Mouse (Mus musculus): ENCODE data around the gene Spdef. TPM values are rescaled to one million over a fixed set of nuclear protein-coding genes. Genes with fewer than 3 reads are reported as not detected.

Spdef gene
- polyA plus RNA-seq, 1 experiment, result 57.5 TPM

- 35% methylated on average over 11 of the region's 11 CpGs for WGBS
- H3K36me3 ChIP-seq (ENCODE audit: control insufficient read depth, insufficient read depth, low read length), result no peaks in the 10 kb centered on the region
- no peaks in the 10 kb centered on the region for H3K4me1 ChIP-seq (ENCODE audit: control insufficient read depth, insufficient read depth, insufficient read length, low read length)
- no peak for TF ChIP-seq POLR2A (IDR thresholded peaks at IDR 0.05; ENCODE audit: low read depth, low read length)
- no peak for TF ChIP-seq CTCF (IDR thresholded peaks at IDR 0.05; ENCODE audit: extremely low read depth, insufficient read length, insufficient replicate concordance, low read depth, low read length)
- no peak overlapping the region for H3K4me3 ChIP-seq (ENCODE audit: low read depth, low read length)
- H3K27me3 ChIP-seq (ENCODE audit: control insufficient read depth, insufficient read depth, low read length), result peaks cover 4% of the 10 kb centered on the region; the same call in 1 of the 2 replicates
- no peak overlapping the region for H3K27ac ChIP-seq (ENCODE audit: insufficient read depth, low read depth, low read length)
These were observed 49.6 kb downstream of the Spdef start for GRCm38 (mm10) chr17:27678924-27679813.

DNA sequence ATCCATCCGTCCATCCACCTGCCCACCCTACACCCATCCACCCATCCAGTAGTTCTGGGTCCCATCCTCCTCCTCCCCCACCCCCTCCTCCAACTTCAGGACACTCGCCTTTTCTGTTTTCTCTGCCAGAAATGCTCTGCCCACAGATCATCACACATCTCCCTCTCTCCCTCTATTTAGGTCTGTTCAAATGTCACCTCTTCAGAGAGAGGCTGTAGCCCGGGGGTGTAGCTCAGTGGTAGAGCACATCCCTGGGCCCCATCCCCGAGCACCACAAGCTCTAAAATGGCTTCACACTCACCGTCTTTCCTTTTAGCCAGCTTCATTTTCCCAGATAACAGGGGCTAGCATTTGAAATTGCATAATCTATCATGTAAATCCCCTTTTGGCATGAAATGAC, 51.0 kb downstream of the Spdef start:
- Histone ChIP-seq H3K4me1 (ENCODE audit: control insufficient read depth, insufficient read depth, insufficient read length, low read length) (no peaks in the 10 kb centered on the region), H3K36me3 (ENCODE audit: control insufficient read depth, insufficient read depth, low read length) (no peaks in the 10 kb centered on the region), H3K27me3 (ENCODE audit: control insufficient read depth, insufficient read depth, low read length) (no peaks in the 10 kb centered on the region), H3K27ac (ENCODE audit: insufficient read depth, low read depth, low read length) (no peak overlapping the region), H3K4me3 (ENCODE audit: low read depth, low read length) (no peak overlapping the region)
- TF ChIP-seq POLR2A (IDR thresholded peaks at IDR 0.05; ENCODE audit: low read depth, low read length) (no peak), CTCF (IDR thresholded peaks at IDR 0.05; ENCODE audit: extremely low read depth, insufficient read length, insufficient replicate concordance, low read depth, low read length) (no peak)
- WGBS, result 74% methylated on average over 5 of the region's 5 CpGs

GRCm38 (mm10) chr17:27676270-27676669, 52.5 kb downstream of the Spdef start:
- no peaks in the 10 kb centered on the region for H3K4me1 ChIP-seq (ENCODE audit: control insufficient read depth, insufficient read depth, insufficient read length, low read length)
- no peaks in the 10 kb centered on the region for H3K36me3 ChIP-seq (ENCODE audit: control insufficient read depth, insufficient read depth, low read length)
- H3K4me3 ChIP-seq (ENCODE audit: low read depth, low read length), result no peak overlapping the region
- no peak overlapping the region for H3K27ac ChIP-seq (ENCODE audit: insufficient read depth, low read depth, low read length)
- no peaks in the 10 kb centered on the region for H3K27me3 ChIP-seq (ENCODE audit: control insufficient read depth, insufficient read depth, low read length)
- 65% methylated on average over 7 of the region's 7 CpGs for WGBS
- TF ChIP-seq POLR2A (IDR thresholded peaks at IDR 0.05; ENCODE audit: low read depth, low read length) (no peak), CTCF (IDR thresholded peaks at IDR 0.05; ENCODE audit: extremely low read depth, insufficient read length, insufficient replicate concordance, low read depth, low read length) (no peak)

DNA sequence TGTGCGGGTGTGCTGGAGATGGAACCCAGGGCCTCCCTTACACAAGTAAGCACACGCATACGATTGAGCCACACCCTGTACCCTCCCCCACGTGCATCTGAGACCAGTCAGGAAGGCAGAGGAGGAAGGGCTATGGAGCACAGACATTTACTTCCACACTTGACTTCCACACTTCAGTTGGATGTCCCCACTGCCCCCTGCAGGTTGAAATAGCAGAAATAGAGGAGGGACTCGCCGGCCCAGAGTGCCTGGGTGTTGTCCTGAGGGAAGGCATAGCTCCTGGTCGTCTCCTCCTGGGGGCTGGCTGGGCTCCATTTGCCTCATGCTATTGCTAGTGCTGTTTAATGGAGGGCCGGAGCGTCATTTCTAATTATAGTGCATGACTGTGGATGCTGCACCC, 53.3 kb downstream of the Spdef start:
- H3K4me1 ChIP-seq (ENCODE audit: control insufficient read depth, insufficient read depth, insufficient read length, low read length), result no peaks in the 10 kb centered on the region
- 43% methylated on average over 9 of the region's 9 CpGs for WGBS
- no peak for TF ChIP-seq POLR2A (IDR thresholded peaks at IDR 0.05; ENCODE audit: low read depth, low read length)
- TF ChIP-seq CTCF (IDR thresholded peaks at IDR 0.05; ENCODE audit: extremely low read depth, insufficient read length, insufficient replicate concordance, low read depth, low read length), result no peak
- H3K36me3 ChIP-seq (ENCODE audit: control insufficient read depth, insufficient read depth, low read length), result no peaks in the 10 kb centered on the region
- no peak overlapping the region for H3K27ac ChIP-seq (ENCODE audit: insufficient read depth, low read depth, low read length)
- H3K4me3 ChIP-seq (ENCODE audit: low read depth, low read length), result no peak overlapping the region
- H3K27me3 ChIP-seq (ENCODE audit: control insufficient read depth, insufficient read depth, low read length), result no peaks in the 10 kb centered on the region

- H3K4me1 ChIP-seq (ENCODE audit: control insufficient read depth, insufficient read depth, insufficient read length, low read length), result no peaks in the 10 kb centered on the region
- H3K27ac ChIP-seq (ENCODE audit: insufficient read depth, low read depth, low read length), result no peak overlapping the region
- H3K27me3 ChIP-seq (ENCODE audit: control insufficient read depth, insufficient read depth, low read length), result no peaks in the 10 kb centered on the region
- no peak overlapping the region for H3K4me3 ChIP-seq (ENCODE audit: low read depth, low read length)
- 88% methylated on average over 7 of the region's 7 CpGs for WGBS
- TF ChIP-seq CTCF (IDR thresholded peaks at IDR 0.05; ENCODE audit: extremely low read depth, insufficient read length, insufficient replicate concordance, low read depth, low read length) (no peak), POLR2A (IDR thresholded peaks at IDR 0.05; ENCODE audit: low read depth, low read length) (no peak)
- H3K36me3 ChIP-seq (ENCODE audit: control insufficient read depth, insufficient read depth, low read length), result no peaks in the 10 kb centered on the region
These were observed 54.8 kb downstream of the Spdef start for GRCm38 (mm10) chr17:27673945-27674344.

DNA sequence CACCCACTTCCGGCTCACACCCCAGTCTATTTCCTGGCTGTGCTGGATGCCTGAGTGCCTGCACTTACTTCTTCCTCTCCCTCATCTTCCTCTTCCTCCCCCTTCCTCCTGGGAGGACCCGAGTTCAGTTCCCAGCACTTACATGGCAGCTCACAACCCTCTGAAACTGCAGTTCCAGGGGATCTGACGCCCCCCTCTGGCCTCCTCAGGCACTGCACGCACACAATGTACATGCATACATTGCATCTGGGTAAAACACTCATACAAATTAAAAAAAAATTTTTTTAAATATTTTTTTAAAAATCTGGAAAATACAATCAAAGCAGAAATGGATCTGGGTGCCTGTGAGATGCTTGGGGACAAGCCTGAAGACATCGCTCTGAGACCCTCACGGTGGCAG, 57.0 kb downstream of the Spdef start:
- Histone ChIP-seq H3K4me1 (ENCODE audit: control insufficient read depth, insufficient read depth, insufficient read length, low read length) (no peaks in the 10 kb centered on the region), H3K4me3 (ENCODE audit: low read depth, low read length) (no peak overlapping the region), H3K36me3 (ENCODE audit: control insufficient read depth, insufficient read depth, low read length) (no peaks in the 10 kb centered on the region), H3K27me3 (ENCODE audit: control insufficient read depth, insufficient read depth, low read length) (no peaks in the 10 kb centered on the region), H3K27ac (ENCODE audit: insufficient read depth, low read depth, low read length) (no peak overlapping the region)
- TF ChIP-seq POLR2A (IDR thresholded peaks at IDR 0.05; ENCODE audit: low read depth, low read length) (no peak), CTCF (IDR thresholded peaks at IDR 0.05; ENCODE audit: extremely low read depth, insufficient read length, insufficient replicate concordance, low read depth, low read length) (no peak)
- WGBS, result 81% methylated on average over 6 of the region's 6 CpGs

Other genes with a start within 250 kb of the Spdef start
- gene Grm4, start 207.6 kb downstream of the Spdef start, polyA plus RNA-seq (2012; rRNA removed), result 0.88 and 4.1 TPM in 2 replicates
- gene Hmga1, start 172.5 kb downstream of the Spdef start, polyA plus RNA-seq (2012; rRNA removed), result 63.0 and 91.0 TPM in 2 replicates
- gene AI413582, start 163.2 kb downstream of the Spdef start, polyA plus RNA-seq (2012; rRNA removed), result 21.6 and 34.7 TPM in 2 replicates
- gene Nudt3, start 105.5 kb downstream of the Spdef start, polyA plus RNA-seq (2012; rRNA removed), result 26.8 and 58.9 TPM in 2 replicates
- not detected in 2 replicates for gene RPS10-NUDT3, start 93.7 kb downstream of the Spdef start, polyA plus RNA-seq (2012; rRNA removed)
- gene Rps10, start 92.3 kb downstream of the Spdef start, polyA plus RNA-seq (2012; rRNA removed), result 1,015 and 1,308 TPM in 2 replicates
- gene Pacsin1, start 73.4 kb downstream of the Spdef start, polyA plus RNA-seq (2012; rRNA removed), result 1.2 and 2.2 TPM in 2 replicates
- gene D17Wsu92e, start 91.7 kb upstream of the Spdef start, polyA plus RNA-seq (2012; rRNA removed), result 45.6 and 89.6 TPM in 2 replicates
- gene Snrpc, start 109.2 kb upstream of the Spdef start, polyA plus RNA-seq (2012; rRNA removed), result 60.8 and 108 TPM in 2 replicates
- gene Uhrf1bp1, start 127.5 kb upstream of the Spdef start, polyA plus RNA-seq (2012; rRNA removed), result 1.8 TPM in 2 replicates
- 16.8 and 28.2 TPM in 2 replicates for gene Anks1, start 180.4 kb upstream of the Spdef start, polyA plus RNA-seq (2012; rRNA removed)
- 2.0 and 3.9 TPM in 2 replicates for gene Taf11, start 180.9 kb upstream of the Spdef start, polyA plus RNA-seq (2012; rRNA removed)